Mouse (Mus musculus) forebrain, embryonic 15.5 days (tissue): ENCODE measurements around the gene Gm813. TPM values are rescaled to one million over a fixed set of nuclear protein-coding genes. Genes with fewer than 3 reads are reported as not detected.
"Not testable (repeated sequence)": the region's sequence is repeated elsewhere in the genome, so short reads cannot be mapped to it uniquely, and the experiment has no call there.

Experiments
- ATAC-seq: fragments of 200-750 bp; cut with Nextera tagmentation; replicated peaks from 2 replicates; pipeline ENCODE4 v1.8.0; 2017; ENCODE audit warnings: mild to moderate bottlenecking, moderate TSS enrichment, moderate library complexity
- H3K27ac ChIP-seq: fragments of 300-500 bp; sonication (generic); replicated peaks from 2 replicates; pipeline ENCODE4 v1.5.1; 2015; ENCODE audit warnings: mild to moderate bottlenecking, inconsistent platforms
- H3K27me3 ChIP-seq: fragments of 300-500 bp; sonication (generic); 2 replicates; pipeline ENCODE4 v1.6.1; 2015; ENCODE audit warnings: inconsistent platforms
- H3K36me3 ChIP-seq: fragments of 300-500 bp; sonication (generic); 2 replicates; pipeline ENCODE4 v1.6.1; 2015; ENCODE audit warnings: mild to moderate bottlenecking, inconsistent platforms
- H3K4me1 ChIP-seq: fragments of 300-500 bp; sonication (generic); 2 replicates; pipeline ENCODE4 v1.6.1; 2015; ENCODE audit warnings: inconsistent platforms
- H3K4me2 ChIP-seq: fragments of 300-500 bp; sonication (generic); replicated peaks from 2 replicates; pipeline ENCODE4 v1.6.1; 2015; ENCODE audit warnings: mild to moderate bottlenecking, inconsistent platforms
- H3K4me3 ChIP-seq: fragments of 300-500 bp; sonication (generic); 2 replicates; pipeline ENCODE4 v1.5.1; 2015; ENCODE audit warnings: mild to moderate bottlenecking, inconsistent platforms
- H3K9ac ChIP-seq: fragments of 300-500 bp; sonication (generic); replicated peaks from 2 replicates; pipeline ENCODE4 v1.6.1; 2015; ENCODE audit warnings: mild to moderate bottlenecking, inconsistent platforms
- H3K9me3 ChIP-seq: fragments of 300-500 bp; sonication (generic); 2 replicates; pipeline ENCODE4 v1.6.1; 2016; ENCODE audit warnings: inconsistent platforms
- WGBS: fragments of 180-500 bp; shearing (Covaris S2); methylation state at CpG from one replicate; pipeline ENCODE4 v1.1.7; 2015; ENCODE audit warnings: mixed read lengths; 5-methylcytosine and 5-hydroxymethylcytosine counted together
- polyA plus RNA-seq: library from polyadenylated mRNA; unstranded; fragments of >200 nt; fragmentation: Nextera tagmentation; extraction: Ambion mirVana; gene quantifications from 2 replicates; pipeline ENCODE4 v1.2.1, GENCODE M21; 2015

The Gm813 gene
- polyA plus RNA-seq: not detected in 2 replicates

DNA sequence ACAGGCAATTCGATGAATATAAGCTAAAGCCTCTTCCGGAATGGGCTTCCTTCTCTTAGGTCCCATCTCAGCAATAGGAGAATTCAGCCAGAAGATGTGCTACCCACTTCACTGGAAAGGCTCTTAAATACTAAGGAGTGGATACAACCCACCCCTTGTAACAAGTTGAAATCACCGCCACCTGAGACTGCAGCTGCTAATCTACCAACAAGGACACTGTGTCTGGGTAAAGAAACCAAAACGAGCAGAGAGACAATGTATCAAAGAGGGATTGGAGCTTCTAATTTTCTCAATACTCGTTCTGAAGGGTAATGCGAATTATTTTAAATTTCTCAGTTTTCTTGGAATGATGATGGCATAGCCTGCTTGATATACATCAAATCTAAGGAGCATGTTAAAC lies at the start of gene Gm813:
Gene Gm813 (minus strand): TSS at position 101 of the 400 bp plus-strand sequence.
- Histone ChIP-seq H3K36me3 (no peaks in the 10 kb centered on the region), H3K27me3 (no peaks in the 10 kb centered on the region), H3K4me2 (no peak within 1 kb of the TSS), H3K9ac (no peak within 1 kb of the TSS), H3K4me1 (no peaks in the 10 kb centered on the region), H3K27ac (no peak within 1 kb of the TSS), H3K9me3 (no peaks in the 10 kb centered on the region), H3K4me3 (no peak within 1 kb of the TSS)
- 86% methylated on average over 6 of the region's 6 CpGs for WGBS
- ATAC-seq: no peak

DNA sequence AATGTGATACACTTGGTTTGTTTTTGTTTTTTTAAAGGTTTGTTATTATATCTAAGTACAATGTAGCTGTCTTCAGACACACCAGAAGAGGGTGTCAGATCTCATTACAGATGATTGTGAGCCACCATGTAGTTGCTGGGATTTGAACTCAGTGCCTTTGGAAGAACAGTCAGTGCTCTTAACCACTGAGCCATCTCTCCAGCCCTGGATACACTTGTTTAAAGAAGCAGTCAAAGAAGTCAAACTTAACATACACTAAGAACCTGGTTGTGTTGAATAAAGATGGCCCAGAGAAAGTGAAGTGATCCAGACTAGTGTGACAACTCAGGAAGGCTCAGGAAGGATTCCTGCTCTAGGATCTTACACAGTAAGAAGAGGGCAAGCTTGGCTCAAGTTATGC lies 48.4 kb upstream of the Gm813 start:
- not testable (repeated sequence) for H3K27me3 ChIP-seq, H3K27ac ChIP-seq, H3K36me3 ChIP-seq, H3K4me2 ChIP-seq, H3K4me1 ChIP-seq, ATAC-seq, H3K9me3 ChIP-seq, H3K4me3 ChIP-seq, H3K9ac ChIP-seq

DNA sequence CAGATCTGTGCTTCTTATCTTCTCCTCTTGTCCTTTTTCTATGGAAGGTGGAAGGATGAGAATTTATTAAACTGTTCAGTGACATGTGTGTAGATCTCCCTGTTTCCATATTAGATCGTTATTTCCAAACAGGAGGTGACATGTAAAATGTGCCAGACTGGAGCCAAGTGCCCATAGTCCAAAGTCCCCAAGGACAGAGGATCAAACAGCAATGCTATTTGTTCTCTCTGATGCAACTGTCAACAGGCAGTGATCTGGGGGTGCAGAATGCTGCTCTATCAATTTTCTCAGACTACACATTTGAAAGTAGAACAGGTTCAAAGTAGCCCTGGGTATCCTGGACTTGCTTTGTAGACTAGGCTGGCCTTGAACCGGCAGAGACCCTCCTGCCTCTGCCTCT lies 47.0 kb upstream of the Gm813 start:
- Histone ChIP-seq H3K4me1 (no peaks in the 10 kb centered on the region), H3K9me3 (no peaks in the 10 kb centered on the region), H3K9ac (no peak overlapping the region), H3K4me3 (no peak overlapping the region), H3K27me3 (no peaks in the 10 kb centered on the region), H3K36me3 (no peaks in the 10 kb centered on the region), H3K4me2 (no peak overlapping the region), H3K27ac (no peak overlapping the region)
- 93% methylated on average over 2 of the region's 2 CpGs for WGBS
- no peak for ATAC-seq

DNA sequence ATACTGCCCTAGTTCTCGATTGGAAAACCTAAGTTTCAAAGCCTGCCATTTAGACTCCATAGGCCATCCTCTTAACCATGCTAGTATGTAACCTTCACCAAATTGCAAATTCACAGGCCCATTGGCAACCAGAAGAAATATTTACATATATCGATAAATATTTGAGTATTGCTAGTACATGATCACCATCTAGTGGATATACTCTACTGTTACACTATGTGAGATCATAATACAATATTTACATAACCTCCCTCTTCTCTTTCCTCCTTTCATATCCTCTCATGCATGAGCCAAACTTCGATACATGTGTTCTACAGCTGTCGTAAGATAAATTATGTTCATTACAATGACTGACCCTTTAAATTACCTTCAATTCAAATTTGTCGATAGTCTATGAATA lies 46.2 kb upstream of the Gm813 start:
- H3K27me3 ChIP-seq: no peaks in the 10 kb centered on the region
- H3K4me3 ChIP-seq: no peak overlapping the region
- no peaks in the 10 kb centered on the region for H3K36me3 ChIP-seq
- ATAC-seq: peak; percentile 66
- 82% methylated on average over 5 of the region's 5 CpGs for WGBS
- H3K9ac ChIP-seq: no peak overlapping the region
- no peak overlapping the region for H3K27ac ChIP-seq
- no peaks in the 10 kb centered on the region for H3K4me1 ChIP-seq
- no peak overlapping the region for H3K4me2 ChIP-seq
- H3K9me3 ChIP-seq: no peaks in the 10 kb centered on the region

DNA sequence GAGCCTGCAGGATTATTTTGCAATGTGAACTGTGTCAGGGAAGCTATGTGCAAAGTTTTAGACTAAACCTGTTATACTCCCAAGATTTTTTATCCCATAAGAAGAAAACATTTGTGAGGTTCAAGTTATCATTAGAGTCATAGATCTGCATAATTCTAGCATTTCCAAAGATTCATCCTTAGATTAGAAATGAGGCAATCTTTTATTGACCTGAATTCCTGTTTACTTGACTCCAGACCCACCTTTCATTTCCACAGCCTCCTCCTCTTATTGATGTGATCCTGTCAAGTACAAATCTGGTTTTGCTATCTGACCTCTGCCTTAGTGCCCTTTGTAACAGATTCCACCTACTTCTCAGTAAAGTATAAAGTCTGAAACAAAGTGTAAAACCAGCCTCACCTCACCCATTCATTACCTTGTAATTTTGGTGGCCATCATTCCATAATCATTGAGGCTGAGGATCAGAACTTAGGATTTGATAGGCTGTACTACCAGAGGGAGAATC lies 45.6 kb upstream of the Gm813 start:
- H3K27me3 ChIP-seq: no peaks in the 10 kb centered on the region
- H3K9me3 ChIP-seq: no peaks in the 10 kb centered on the region
- H3K36me3 ChIP-seq: no peaks in the 10 kb centered on the region
- H3K4me3 ChIP-seq: no peak overlapping the region
- no peak overlapping the region for H3K4me2 ChIP-seq
- H3K9ac ChIP-seq: no peak overlapping the region
- H3K27ac ChIP-seq: no peak overlapping the region
- no peak for ATAC-seq
- no peaks in the 10 kb centered on the region for H3K4me1 ChIP-seq

DNA sequence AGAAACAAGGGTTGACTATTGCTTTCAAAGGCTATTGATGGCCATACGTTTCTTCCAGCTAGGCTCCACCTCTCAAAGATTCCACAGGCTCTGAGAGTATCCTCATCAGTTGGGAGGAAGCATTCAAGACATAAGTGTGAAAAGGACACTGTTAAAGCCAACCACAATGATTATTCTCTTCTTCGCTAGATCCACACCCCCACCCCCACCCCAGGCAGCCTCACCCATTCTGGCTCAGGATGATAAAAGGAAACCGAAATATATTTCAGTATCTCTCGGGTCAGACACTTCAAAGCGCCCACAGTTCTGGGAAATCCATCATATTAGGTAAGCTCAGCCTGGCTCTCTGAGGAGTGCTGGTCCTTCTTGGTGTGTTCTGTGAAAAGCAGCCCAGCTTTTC lies 45.0 kb upstream of the Gm813 start:
- Histone ChIP-seq H3K27me3 (no peaks in the 10 kb centered on the region), H3K4me3 (no peak overlapping the region), H3K4me1 (no peaks in the 10 kb centered on the region), H3K36me3 (no peaks in the 10 kb centered on the region), H3K9me3 (no peaks in the 10 kb centered on the region), H3K4me2 (no peak overlapping the region), H3K9ac (no peak overlapping the region), H3K27ac (no peak overlapping the region)
- no peak for ATAC-seq
- WGBS: 79% methylated on average over 5 of the region's 5 CpGs

DNA sequence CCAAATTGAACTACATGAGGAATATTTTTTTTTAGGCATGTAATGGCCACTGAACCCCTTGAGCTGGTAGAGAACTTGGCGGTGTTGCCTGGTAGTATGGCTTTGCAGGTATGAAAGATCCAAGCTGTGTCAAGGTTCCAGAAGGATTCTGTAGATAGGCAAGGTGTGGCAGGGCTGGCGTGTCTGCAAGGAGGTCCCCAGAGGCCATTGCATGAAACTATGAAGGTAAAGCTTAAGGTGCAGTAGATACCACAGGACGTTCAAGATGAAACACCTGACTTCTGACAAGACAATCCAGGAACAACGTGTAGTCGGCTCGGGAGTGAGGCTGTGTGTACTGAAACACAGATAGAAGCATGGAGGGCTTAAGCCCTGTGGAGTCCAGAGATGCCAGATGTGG lies 41.9 kb upstream of the Gm813 start:
- Histone ChIP-seq H3K36me3 (no peaks in the 10 kb centered on the region), H3K4me1 (no peaks in the 10 kb centered on the region), H3K9me3 (no peaks in the 10 kb centered on the region), H3K9ac (no peak overlapping the region), H3K27ac (no peak overlapping the region), H3K4me2 (no peak overlapping the region), H3K4me3 (no peak overlapping the region), H3K27me3 (no peaks in the 10 kb centered on the region)
- no peak for ATAC-seq
- WGBS: 92% methylated on average over 6 of the region's 6 CpGs

DNA sequence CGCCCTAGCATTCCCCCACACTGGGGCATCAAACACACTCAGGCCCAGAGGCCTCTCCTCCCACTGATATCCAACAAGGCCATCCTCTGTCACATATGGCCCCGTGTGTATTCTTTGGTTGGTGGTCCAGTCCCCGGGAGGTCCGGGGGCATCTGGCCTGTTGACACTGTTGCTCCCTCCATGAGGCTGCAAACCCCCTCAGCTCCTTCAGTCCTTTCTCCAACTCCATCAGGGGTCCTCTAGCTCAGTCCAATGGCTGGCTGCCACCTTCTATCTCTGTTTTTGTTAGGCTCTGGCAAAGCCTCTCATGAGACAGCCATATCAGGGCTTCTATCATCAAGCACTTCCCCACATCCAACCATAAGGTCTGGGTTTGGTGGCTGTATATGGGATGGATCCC lies 39.7 kb upstream of the Gm813 start:
- Histone ChIP-seq H3K27me3 (no peaks in the 10 kb centered on the region), H3K36me3 (no peaks in the 10 kb centered on the region), H3K4me1 (no peaks in the 10 kb centered on the region), H3K4me2 (no peak overlapping the region), H3K9ac (no peak overlapping the region), H3K27ac (no peak overlapping the region), H3K9me3 (no peaks in the 10 kb centered on the region), H3K4me3 (no peak overlapping the region)
- ATAC-seq: no peak
- WGBS: 87% methylated on average over 4 of the region's 4 CpGs

DNA sequence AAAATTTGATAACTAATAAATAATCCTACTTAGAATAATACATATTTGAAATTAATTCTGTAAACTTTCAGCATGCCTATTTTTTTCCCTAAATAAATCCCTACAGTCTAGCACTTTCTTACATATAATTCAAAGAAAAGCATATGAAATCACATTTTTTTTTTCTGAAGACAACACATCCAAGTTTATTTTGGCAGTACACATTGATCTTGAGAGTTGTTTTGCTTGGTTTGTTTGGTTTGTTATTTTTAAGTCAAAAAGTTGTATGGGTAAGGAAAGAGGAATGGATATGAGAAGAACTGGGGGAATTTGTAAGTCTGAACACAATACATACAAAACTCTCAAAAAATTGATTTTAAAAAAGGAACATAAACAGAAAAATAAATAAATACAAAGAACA lies 39.0 kb upstream of the Gm813 start:
- Histone ChIP-seq H3K27me3 (no peaks in the 10 kb centered on the region), H3K36me3 (no peaks in the 10 kb centered on the region), H3K4me3 (no peak overlapping the region), H3K4me2 (no peak overlapping the region), H3K27ac (no peak overlapping the region), H3K4me1 (no peaks in the 10 kb centered on the region), H3K9ac (no peak overlapping the region), H3K9me3 (no peaks in the 10 kb centered on the region)
- ATAC-seq: no peak

DNA sequence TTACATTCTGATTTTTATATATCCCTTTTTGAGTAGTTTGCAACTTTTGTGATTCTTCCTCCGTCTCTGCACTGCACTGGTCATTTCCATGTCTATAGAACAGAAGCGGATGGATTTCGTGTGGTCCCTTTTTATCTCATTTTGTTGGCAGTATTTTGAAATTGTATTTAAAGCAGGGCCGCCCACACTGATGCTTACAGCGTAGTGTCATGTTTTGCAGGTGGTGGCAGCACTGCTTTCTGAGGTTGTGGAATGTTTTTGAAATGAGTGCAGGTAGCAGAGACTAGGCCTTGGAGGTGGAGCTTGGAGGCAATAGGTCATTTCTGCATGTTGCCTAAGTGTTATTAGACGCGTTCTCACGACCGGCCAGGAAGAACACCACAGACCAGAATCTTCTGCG lies 33.2 kb upstream of the Gm813 start:
- H3K27ac ChIP-seq: no peak overlapping the region
- no peaks in the 10 kb centered on the region for H3K36me3 ChIP-seq
- no peak overlapping the region for H3K4me2 ChIP-seq
- H3K27me3 ChIP-seq: no peaks in the 10 kb centered on the region
- H3K9ac ChIP-seq: no peak overlapping the region
- no peaks in the 10 kb centered on the region for H3K9me3 ChIP-seq
- H3K4me3 ChIP-seq: no peak overlapping the region
- WGBS: 96% methylated on average over 10 of the region's 10 CpGs
- no peak for ATAC-seq
- no peaks in the 10 kb centered on the region for H3K4me1 ChIP-seq

DNA sequence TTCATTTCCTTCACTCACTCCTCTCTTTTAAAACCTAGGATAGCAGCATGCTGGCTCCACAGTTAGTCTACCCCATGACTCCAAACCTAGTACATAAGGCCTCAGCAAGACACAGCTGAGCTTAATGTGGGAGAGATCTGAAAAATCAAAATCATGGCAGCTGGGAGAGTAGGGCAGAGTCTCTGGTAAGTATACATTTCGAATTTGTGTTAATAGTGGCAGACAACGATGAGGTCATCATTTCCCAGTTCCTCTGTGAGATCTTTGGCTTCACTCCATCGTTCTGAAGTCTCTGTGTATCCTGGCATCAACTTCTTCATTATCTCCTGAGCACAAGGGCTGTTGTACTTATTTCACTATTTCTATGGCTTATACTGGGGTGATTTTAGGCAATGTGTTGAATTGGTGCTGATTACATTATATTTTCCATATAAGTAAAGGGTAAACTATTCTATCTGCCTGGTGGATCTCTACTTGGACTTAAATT lies 22.0 kb upstream of the Gm813 start, which contains the start of gene E330017A01Rik:
Gene E330017A01Rik (minus strand): TSS at position 51 of the 487 bp plus-strand sequence.
- no peaks in the 10 kb centered on the region for H3K27me3 ChIP-seq
- no peak within 1 kb of the TSS for H3K4me3 ChIP-seq
- ATAC-seq: no peak
- H3K4me1 ChIP-seq: no peaks in the 10 kb centered on the region
- WGBS: 76% methylated on average over 3 of the region's 3 CpGs
- no peaks in the 10 kb centered on the region for H3K9me3 ChIP-seq
- H3K36me3 ChIP-seq: no peaks in the 10 kb centered on the region
- H3K27ac ChIP-seq: no peak within 1 kb of the TSS
- no peak within 1 kb of the TSS for H3K4me2 ChIP-seq
- H3K9ac ChIP-seq: no peak within 1 kb of the TSS

DNA sequence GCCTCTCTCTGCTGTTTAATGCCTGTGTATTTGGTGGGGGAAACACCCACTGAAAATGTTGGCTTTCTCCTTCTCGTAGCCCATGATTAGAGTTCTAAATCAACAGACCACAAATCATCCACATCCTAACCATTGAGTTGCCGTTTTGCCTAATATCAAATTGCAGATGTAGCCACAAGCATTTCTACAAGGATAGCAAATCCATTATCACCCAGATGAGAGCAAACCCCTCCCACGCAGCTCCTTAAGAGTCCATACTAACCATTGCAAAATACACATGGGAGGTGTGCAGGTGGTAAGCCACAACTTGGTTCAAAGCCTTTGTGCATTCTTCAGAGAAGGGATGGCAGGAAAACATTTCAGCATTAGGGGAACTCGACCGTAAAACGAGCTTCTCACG lies 21.2 kb upstream of the Gm813 start:
- Histone ChIP-seq H3K27me3 (no peaks in the 10 kb centered on the region), H3K4me3 (no peak overlapping the region), H3K9me3 (no peaks in the 10 kb centered on the region), H3K9ac (no peak overlapping the region), H3K4me1 (no peaks in the 10 kb centered on the region), H3K4me2 (no peak overlapping the region), H3K27ac (no peak overlapping the region), H3K36me3 (no peaks in the 10 kb centered on the region)
- 75% methylated on average over 7 of the region's 7 CpGs for WGBS
- no peak for ATAC-seq

DNA sequence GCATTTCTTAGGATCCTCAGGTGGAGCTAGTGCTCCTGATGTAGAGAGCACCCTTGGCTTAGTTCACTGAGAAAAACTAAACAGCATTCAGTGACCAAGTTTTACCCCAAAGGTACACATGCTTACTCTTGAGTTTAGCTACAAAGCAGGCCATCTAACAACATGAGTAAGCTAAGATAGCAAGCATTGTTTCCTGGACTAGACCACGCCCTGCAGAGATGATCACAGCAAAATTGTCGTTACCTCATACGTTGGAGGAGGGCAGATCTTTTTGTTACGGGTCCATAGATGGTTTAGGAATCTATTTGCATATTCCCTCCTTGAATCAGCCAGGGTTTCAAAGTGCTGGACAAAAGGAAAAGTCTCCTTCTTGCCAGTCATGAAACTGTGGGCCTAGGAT lies 20.7 kb upstream of the Gm813 start:
- Histone ChIP-seq H3K27me3 (no peaks in the 10 kb centered on the region), H3K4me2 (no peak overlapping the region), H3K27ac (no peak overlapping the region), H3K4me1 (no peaks in the 10 kb centered on the region), H3K9me3 (no peaks in the 10 kb centered on the region), H3K36me3 (no peaks in the 10 kb centered on the region), H3K9ac (no peak overlapping the region), H3K4me3 (no peak overlapping the region)
- ATAC-seq: no peak
- WGBS: 83% methylated on average over 4 of the region's 4 CpGs
